Mouse (Mus musculus) cerebral cortex, adult 2 months (tissue): Measurements from ENCODE around the gene Ap3s2.

Source experiments
- WGBS: fragments of 180-500 bp; shearing (Covaris S2); methylation state at CpG from one replicate; pipeline ENCODE4 v1.1.7; 2018; 5-methylcytosine and 5-hydroxymethylcytosine counted together

Gene Ap3s2

GRCm38 (mm10) chr7:79846342-79846741 is 74.1 kb downstream of the Ap3s2 start:
- WGBS = 88% methylated on average over 2 of the region's 2 CpGs

DNA sequence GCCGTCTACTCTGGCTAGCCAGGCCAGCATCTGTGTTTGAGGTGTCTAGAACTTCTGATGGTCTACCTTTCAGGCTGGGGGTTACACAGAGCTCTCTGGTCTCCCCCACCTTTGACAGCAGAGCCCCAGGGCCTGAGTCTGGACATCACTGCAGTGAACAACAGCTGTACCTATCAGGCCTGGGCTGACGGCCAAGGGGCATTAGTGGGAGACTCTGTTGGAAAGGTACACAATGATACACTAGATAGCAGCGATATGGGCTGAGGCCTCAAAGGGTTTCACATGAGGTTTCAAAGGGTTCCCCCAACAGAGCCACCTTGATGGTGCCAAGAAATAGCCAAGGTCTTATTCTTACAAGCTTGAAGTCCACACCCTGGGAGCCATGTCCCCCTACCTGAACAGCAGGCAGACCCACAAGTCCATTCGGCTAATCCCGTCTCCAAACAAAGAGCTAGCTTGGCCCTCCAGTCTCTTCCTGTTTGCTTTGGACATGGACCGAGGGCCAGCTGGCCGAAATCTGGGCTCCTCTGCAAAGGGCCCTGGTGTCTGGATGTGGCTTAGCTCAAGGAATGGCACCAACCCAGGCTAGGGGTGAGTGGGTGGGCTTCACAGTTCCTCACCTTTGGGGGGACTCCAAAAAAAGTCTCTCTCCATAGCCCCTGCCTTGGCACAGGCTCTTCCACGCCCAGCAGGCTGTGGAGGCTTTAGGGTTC is 76.2 kb downstream of the Ap3s2 start:
- WGBS = 76% methylated on average over 8 of the region's 8 CpGs

DNA sequence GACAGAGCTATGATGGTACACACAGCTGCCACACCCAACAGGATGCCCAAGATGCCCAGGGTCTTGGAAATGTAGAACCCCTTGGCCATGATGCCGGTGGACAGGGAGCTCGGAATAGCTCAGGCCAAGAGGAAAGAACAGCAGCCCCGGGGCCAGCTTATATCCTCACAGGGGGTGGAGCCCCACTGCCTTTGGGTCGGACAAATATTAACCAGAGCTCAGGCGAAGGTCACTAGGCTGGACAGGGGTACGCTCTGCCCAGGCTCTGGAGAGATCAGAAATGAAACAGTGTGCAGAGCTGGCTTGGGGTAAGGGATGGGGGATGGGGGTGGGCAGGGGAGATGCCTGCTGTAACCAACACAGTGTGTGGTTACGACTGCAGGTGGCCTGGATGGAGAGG is 78.3 kb downstream of the Ap3s2 start:
- 79% methylated on average over 7 of the region's 7 CpGs for WGBS

DNA sequence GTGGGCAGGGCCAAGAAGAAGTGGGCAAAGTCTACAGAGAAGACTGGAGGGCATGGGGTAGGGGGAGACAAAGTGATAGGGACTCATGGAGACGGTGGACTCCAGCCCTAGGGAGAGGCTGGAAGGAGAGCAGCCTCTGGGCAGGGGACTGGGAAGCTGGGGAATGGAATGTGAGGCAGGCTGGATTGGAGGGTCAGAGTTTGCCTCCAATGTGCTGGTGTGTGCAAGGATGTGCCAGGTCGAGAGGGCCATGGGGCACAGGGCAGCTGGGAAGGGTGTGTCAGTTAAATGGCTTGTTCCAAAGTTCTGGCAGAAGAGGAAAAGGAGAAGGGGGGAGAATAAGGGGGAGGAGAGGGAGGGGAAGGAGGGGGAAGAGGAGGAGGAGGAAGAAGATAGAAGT is 83.2 kb downstream of the Ap3s2 start:
- 80% methylated on average over 2 of the region's 2 CpGs for WGBS

GRCm38 (mm10) chr7:79835196-79835595 is 85.3 kb downstream of the Ap3s2 start:
- WGBS = 95% methylated on average over 6 of the region's 6 CpGs

DNA sequence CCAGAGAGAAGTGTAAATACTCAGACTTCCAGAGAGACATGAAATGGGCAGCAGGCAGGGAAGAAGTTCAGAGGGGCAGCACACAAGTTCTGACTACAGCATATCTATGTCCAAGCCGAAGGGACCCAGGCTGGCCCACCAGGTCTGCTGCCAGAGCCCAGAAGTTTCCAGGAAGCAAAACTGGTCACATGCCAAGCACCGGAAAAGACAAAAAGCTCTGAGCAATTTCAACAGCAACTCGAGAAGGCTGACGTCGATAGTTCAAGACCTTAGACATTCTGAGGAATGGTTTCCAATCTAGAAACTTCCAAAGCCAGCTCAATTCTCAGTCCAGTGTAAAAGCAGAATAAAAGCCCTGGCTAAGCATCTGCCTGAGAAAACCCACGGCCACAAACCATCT is 88.9 kb downstream of the Ap3s2 start:
- 52% methylated on average over 6 of the region's 6 CpGs for WGBS

DNA sequence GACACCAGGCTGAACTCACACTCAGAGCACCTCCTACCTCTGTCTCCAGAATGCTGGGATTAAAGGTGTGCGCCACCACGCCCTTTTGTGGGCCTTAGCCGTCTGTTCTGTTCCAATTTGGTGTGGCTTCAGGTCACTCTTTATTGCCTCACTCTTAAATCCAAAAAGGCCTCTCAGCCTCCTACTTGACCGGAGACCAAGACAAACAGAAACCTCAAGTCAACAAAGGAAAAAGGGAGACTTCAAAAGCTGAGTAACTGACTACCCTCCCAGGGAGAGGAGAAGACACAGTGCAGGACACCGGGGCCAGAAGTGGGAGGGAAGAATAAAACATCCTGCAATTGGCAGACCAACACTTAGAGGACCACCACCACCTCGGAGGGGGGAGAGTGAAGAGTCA is 89.3 kb downstream of the Ap3s2 start:
- 75% methylated on average over 6 of the region's 6 CpGs for WGBS

GRCm38 (mm10) chr7:79828341-79828740 is 92.1 kb downstream of the Ap3s2 start:
- 79% methylated on average over 3 of the region's 3 CpGs for WGBS
